Mouse (Mus musculus) urinary bladder, adult 18-20 months (tissue): ENCODE measurements around the gene Lsm12.

ENCODE experiments used
- DNase-seq, 2 experiments: peaks; one replicate each; pipeline ENCODE4 v3.0.0; 2022; ENCODE audit warnings: low spot score in 2 of 2, mixed read lengths in 2 of 2

Gene Lsm12

GRCm38 (mm10) chr11:102116241-102116640, 68.9 kb downstream of the Lsm12 start:
- no peak for DNase-seq
